Mouse (Mus musculus) liver, adult 2 months (tissue): Measurements from ENCODE around the gene Hist1h4a.

ENCODE experiments used
- CTCF ChIP-seq: fragments of 200-500 bp; IDR thresholded peaks from 2 replicates; pipeline ENCODE4 v1.5.1; 2011; ENCODE audit warnings: low read depth, low read length, control low read depth
- POLR2A ChIP-seq: fragments of 200-500 bp; IDR thresholded peaks from 2 replicates; pipeline ENCODE4 v1.6.1; 2011; ENCODE audit warnings: low read length, control low read depth; ENCODE audit not compliant: insufficient read depth; ENCODE audit errors: extremely low read depth

DNA sequence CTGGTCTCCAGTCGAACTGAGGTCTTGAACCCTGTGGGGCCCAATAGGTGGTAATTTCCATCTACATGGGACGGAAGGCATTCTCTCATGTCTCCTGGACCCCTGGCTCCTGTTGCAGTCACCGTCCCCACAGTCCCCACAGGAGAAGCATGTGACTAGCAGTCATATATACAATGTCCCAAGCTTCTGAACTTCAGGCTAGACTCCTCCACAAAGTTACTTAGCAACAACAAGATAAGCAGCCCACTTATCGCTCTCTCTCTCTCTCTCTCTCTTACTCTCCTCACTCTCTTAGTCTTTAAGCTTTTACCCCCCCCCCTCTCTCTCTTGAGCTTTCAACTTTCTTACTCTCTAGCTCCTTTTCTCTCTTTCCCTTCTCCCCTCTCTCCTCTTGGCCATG, 36.8 kb downstream of the Hist1h4a start:
- TF ChIP-seq CTCF = no peak
- no peak for TF ChIP-seq POLR2A
